Mouse (Mus musculus): ENCODE data around the gene Ptgdr2.

The Ptgdr2 gene

GRCm38 (mm10) chr19:10937110-10937563 is at the start of gene Ptgdr2:
Ptgdr2 (plus strand) TSS chr19:10937160.
- DNase-seq: peak; percentile 40

GRCm38 (mm10) chr19:10892201-10892600 is 44.8 kb upstream of the Ptgdr2 start:
- DNase-seq: peak; percentile 45

- DNase-seq: peak; percentile 99
Observed at GRCm38 (mm10) chr19:10895016-10895528, 41.9 kb upstream of the Ptgdr2 start, which contains the start of gene Prpf19. Prpf19 (plus strand) TSS chr19:10895231.

GRCm38 (mm10) chr19:10895708-10896107 is 41.3 kb upstream of the Ptgdr2 start:
- DNase-seq: no peak

- DNase-seq: no peak
Observed at GRCm38 (mm10) chr19:10896849-10897248, 40.1 kb upstream of the Ptgdr2 start.

- no peak for DNase-seq
Observed at GRCm38 (mm10) chr19:10897491-10897890, 39.5 kb upstream of the Ptgdr2 start.

- DNase-seq: no peak
Observed at GRCm38 (mm10) chr19:10900315-10900714, 36.6 kb upstream of the Ptgdr2 start.

- DNase-seq: no peak
Observed at GRCm38 (mm10) chr19:10901046-10901445, 35.9 kb upstream of the Ptgdr2 start.

- DNase-seq: no peak
Observed at GRCm38 (mm10) chr19:10904512-10904911, 32.4 kb upstream of the Ptgdr2 start.

- DNase-seq: peak; percentile 93
Observed at GRCm38 (mm10) chr19:10904927-10905727, 31.8 kb upstream of the Ptgdr2 start.

GRCm38 (mm10) chr19:10905728-10906000 is 31.3 kb upstream of the Ptgdr2 start:
- DNase-seq: no peak

- peak; percentile 71 for DNase-seq
Observed at GRCm38 (mm10) chr19:10907891-10908290, 29.1 kb upstream of the Ptgdr2 start.

- peak; percentile 75 for DNase-seq
Observed at GRCm38 (mm10) chr19:10909087-10909721, 27.8 kb upstream of the Ptgdr2 start.

GRCm38 (mm10) chr19:10914291-10914690 is 22.7 kb upstream of the Ptgdr2 start:
- DNase-seq: peak; percentile 21

GRCm38 (mm10) chr19:10914870-10915269 is 22.1 kb upstream of the Ptgdr2 start:
- no peak for DNase-seq

GRCm38 (mm10) chr19:10916506-10916905 is 20.5 kb upstream of the Ptgdr2 start:
- DNase-seq: no peak

- DNase-seq: no peak
Observed at GRCm38 (mm10) chr19:10918321-10918991, 18.5 kb upstream of the Ptgdr2 start.

- DNase-seq: no peak
Observed at GRCm38 (mm10) chr19:10920532-10920931, 16.4 kb upstream of the Ptgdr2 start, which contains the start of gene Zp1. Zp1 (minus strand) TSS chr19:10920632.

- DNase-seq: no peak
Observed at GRCm38 (mm10) chr19:10921058-10921457, 15.9 kb upstream of the Ptgdr2 start.

GRCm38 (mm10) chr19:10924220-10924619 is 12.7 kb upstream of the Ptgdr2 start:
- no peak for DNase-seq

GRCm38 (mm10) chr19:10926123-10926621 is 10.8 kb upstream of the Ptgdr2 start:
- no peak for DNase-seq

- DNase-seq: no peak
Observed at GRCm38 (mm10) chr19:10926666-10927065, 10.3 kb upstream of the Ptgdr2 start.

GRCm38 (mm10) chr19:10930641-10931040 is 6.3 kb upstream of the Ptgdr2 start:
- DNase-seq: no peak
